Comparison of ENCODE assay signal across 8 mouse cellular contexts in the genomic region with DNA sequence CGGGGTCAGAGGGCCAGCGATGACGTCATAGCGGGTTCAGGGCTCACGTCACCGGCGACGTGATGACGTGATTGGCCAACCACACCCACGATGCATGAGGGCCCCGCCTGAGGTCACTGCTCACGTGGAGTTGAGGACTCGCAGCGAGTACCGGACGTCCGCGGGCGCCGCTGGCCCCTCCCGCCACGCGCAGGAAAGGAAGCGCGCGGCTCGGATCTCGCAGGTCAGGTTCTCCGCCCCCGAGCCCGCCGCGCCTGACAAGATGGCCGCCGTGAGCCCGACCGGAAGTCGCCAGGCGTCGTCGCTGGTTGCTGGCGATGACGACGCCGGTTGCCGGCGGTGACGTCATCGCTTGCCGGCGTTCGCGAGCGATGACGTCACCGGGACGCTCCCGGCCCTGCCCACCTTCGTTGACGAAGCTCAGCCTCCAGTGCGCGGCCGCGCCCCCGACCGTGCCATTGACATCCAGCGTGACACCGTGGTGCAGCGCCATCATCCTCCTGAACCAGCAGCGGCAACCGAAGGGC. TPM values are rescaled to one million over a fixed set of nuclear protein-coding genes. Genes with fewer than 3 reads are reported as not detected.
DNase-seq lines count a peak whose midpoint lies in the region; ATAC-seq lines count a peak whose summit lies in the region.

No protein-coding gene starts in this region.

- WGBS in intestine, embryonic 16.5 days = 1% methylated on average over 71 of the region's 71 CpGs
- 3% methylated on average over 71 of the region's 71 CpGs for WGBS in limb, embryonic 11.5 days
- WGBS in midbrain, embryonic 10.5 days = 5% methylated on average over 71 of the region's 71 CpGs

- peak overlapping the region; percentile 64 for H3K4me3 ChIP-seq in intestine, embryonic 16.5 days (ENCODE audit: low read length)
- H3K4me3 ChIP-seq in limb, embryonic 11.5 days (ENCODE audit: low read depth, low read length) = peak overlapping the region; percentile 50
- H3K4me3 ChIP-seq in midbrain, embryonic 10.5 days = peak overlapping the region; percentile 69

- H3K36me3 ChIP-seq in intestine, embryonic 16.5 days (ENCODE audit: control insufficient read depth, insufficient read depth, low read length) = no peaks in the 10 kb centered on the region
- no peaks in the 10 kb centered on the region for H3K36me3 ChIP-seq in limb, embryonic 11.5 days (ENCODE audit: control insufficient read depth, insufficient read depth, low read length)
- no peaks in the 10 kb centered on the region for H3K36me3 ChIP-seq in midbrain, embryonic 10.5 days

- H3K27me3 ChIP-seq in intestine, embryonic 16.5 days (replicated peaks; ENCODE audit: control insufficient read depth, insufficient read depth, low read length) = no peaks in the 10 kb centered on the region
- no peaks in the 10 kb centered on the region for H3K27me3 ChIP-seq in limb, embryonic 11.5 days (ENCODE audit: control insufficient read depth, insufficient read depth, low read length)
- no peaks in the 10 kb centered on the region for H3K27me3 ChIP-seq in midbrain, embryonic 10.5 days (ENCODE audit: low read depth, poor library complexity, severe bottlenecking)

- no peaks in the 10 kb centered on the region; the same call in 1 of the 2 replicates for H3K4me1 ChIP-seq in intestine, embryonic 16.5 days (ENCODE audit: control insufficient read depth, insufficient read depth, low read length)
- H3K4me1 ChIP-seq in limb, embryonic 11.5 days (ENCODE audit: control insufficient read depth, insufficient read depth, low read length) = no peaks in the 10 kb centered on the region
- peaks cover 27% of the 10 kb centered on the region for H3K4me1 ChIP-seq in midbrain, embryonic 10.5 days

- DNase-seq in cerebellum, adult 9-11 months = no peak
- peak; percentile 83 to 86 for DNase-seq in cerebellum, postnatal 25 days
- DNase-seq in gastrocnemius, postnatal 14 days = peak; percentile 57
- DNase-seq in limb, embryonic 11.5 days (ENCODE audit: low spot score) = peak; percentile 83
- peak; percentile 79 for DNase-seq in midbrain, embryonic 10.5 days (ENCODE audit: low spot score)
- peak; percentile 38 for DNase-seq in skeletal muscle tissue, adult 2 months (ENCODE audit: low read depth, low spot score)

- intact Hi-C loops in gastrocnemius, postnatal 14 days (cut with DNase I; ENCODE audit: low total_unique reads) = no loop called here

- H3K9me3 ChIP-seq in intestine, embryonic 16.5 days (ENCODE audit: control insufficient read depth, low read length) = peaks cover 17% of the 10 kb centered on the region; the same call in 1 of the 2 replicates
- no peaks in the 10 kb centered on the region for H3K9me3 ChIP-seq in limb, embryonic 11.5 days (ENCODE audit: control insufficient read depth, low read length)
- peaks cover 25% of the 10 kb centered on the region for H3K9me3 ChIP-seq in midbrain, embryonic 10.5 days (replicated peaks)

- H3K27ac ChIP-seq in intestine, embryonic 16.5 days (ENCODE audit: low read length) = peak overlapping the region; percentile 97
- H3K27ac ChIP-seq in limb, embryonic 11.5 days (replicated peaks; ENCODE audit: low read depth, low read length) = peak overlapping the region; percentile 14; the same call in 1 of the 2 replicates
- H3K27ac ChIP-seq in midbrain, embryonic 10.5 days (replicated peaks) = peak overlapping the region; percentile 88

- peak; percentile 47 for ATAC-seq in cerebellum, adult (ENCODE audit: insufficient number of reproducible peaks, low FRiP score, low TSS enrichment)
- ATAC-seq in intestine, embryonic 16.5 days = peak; percentile 57
- ATAC-seq in limb, embryonic 11.5 days (ENCODE audit: insufficient number of reproducible peaks, low FRiP score, low TSS enrichment, low read depth) = peak; percentile 11

- peak overlapping the region; percentile 71 for H3K4me2 ChIP-seq in intestine, embryonic 16.5 days (ENCODE audit: low read depth, low read length)
- peak overlapping the region; percentile 48 for H3K4me2 ChIP-seq in limb, embryonic 11.5 days (ENCODE audit: low read depth, severe bottlenecking)

- H3K9ac ChIP-seq in intestine, embryonic 16.5 days (ENCODE audit: low read depth, low read length) = peak overlapping the region; percentile 70
- peak overlapping the region; percentile 30; the same call in 1 of the 2 replicates for H3K9ac ChIP-seq in limb, embryonic 11.5 days (ENCODE audit: low read length)

RNA-seq across cellular contexts. Expression of gene Csf2ra, which starts 1.8 kb away (rescaled TPM):
- total RNA-seq in gastrocnemius, postnatal 14 days (2021) = 1 to 10 TPM; 2.0 to 2.6 TPM
- 35.6 and 36.5 TPM in 2 replicates for polyA plus RNA-seq in intestine, embryonic 16.5 days (2015; fragmentation: Nextera tagmentation; extraction: Ambion mirVana)
- 15.1 and 17.6 TPM in 2 replicates for polyA plus RNA-seq in limb, embryonic 11.5 days (2014; fragmentation: Nextera tagmentation; extraction: Ambion mirVana)
- 17.1 and 19.9 TPM in 2 replicates for polyA plus RNA-seq in midbrain, embryonic 10.5 days (2016; fragmentation: Nextera tagmentation; extraction: Ambion mirVana)

RNA-seq across cellular contexts. Expression of gene Gm6020, which starts 42.8 kb away (rescaled TPM):
- not detected for total RNA-seq in gastrocnemius, postnatal 14 days (2021)
- not detected in 2 replicates for polyA plus RNA-seq in intestine, embryonic 16.5 days (2015; fragmentation: Nextera tagmentation; extraction: Ambion mirVana)
- polyA plus RNA-seq in limb, embryonic 11.5 days (2014; fragmentation: Nextera tagmentation; extraction: Ambion mirVana) = not detected in 2 replicates
- polyA plus RNA-seq in midbrain, embryonic 10.5 days (2016; fragmentation: Nextera tagmentation; extraction: Ambion mirVana) = not detected in 2 replicates

RNA-seq across cellular contexts. Expression of gene Gm7102, which starts 50.4 kb away (rescaled TPM):
- total RNA-seq in gastrocnemius, postnatal 14 days (2021) = not detected
- polyA plus RNA-seq in intestine, embryonic 16.5 days (2015; fragmentation: Nextera tagmentation; extraction: Ambion mirVana) = 0.18 TPM in 1 of 2 replicates, not detected in the other
- 0.13 TPM in 1 of 2 replicates, not detected in the other for polyA plus RNA-seq in limb, embryonic 11.5 days (2014; fragmentation: Nextera tagmentation; extraction: Ambion mirVana)
- polyA plus RNA-seq in midbrain, embryonic 10.5 days (2016; fragmentation: Nextera tagmentation; extraction: Ambion mirVana) = 0.09 and 0.19 TPM in 2 replicates

Comparison
In these comparisons a context has a peak if more than half of its experiments do, and no peak if none do; other contexts are left out.
1. H3K27ac ChIP-seq: peak in every context shown above with its lines; median percentile 97 in intestine, embryonic 16.5 days; 88 in midbrain, embryonic 10.5 days; 14 in limb, embryonic 11.5 days.